Mouse (Mus musculus): Measurements from ENCODE around the gene Map1lc3b.

Gene Map1lc3b

GRCm38 (mm10) chr8:121609251-121609650 is 19.1 kb downstream of the Map1lc3b start:
- no peak for DNase-seq (ENCODE audit: low read depth)

DNA sequence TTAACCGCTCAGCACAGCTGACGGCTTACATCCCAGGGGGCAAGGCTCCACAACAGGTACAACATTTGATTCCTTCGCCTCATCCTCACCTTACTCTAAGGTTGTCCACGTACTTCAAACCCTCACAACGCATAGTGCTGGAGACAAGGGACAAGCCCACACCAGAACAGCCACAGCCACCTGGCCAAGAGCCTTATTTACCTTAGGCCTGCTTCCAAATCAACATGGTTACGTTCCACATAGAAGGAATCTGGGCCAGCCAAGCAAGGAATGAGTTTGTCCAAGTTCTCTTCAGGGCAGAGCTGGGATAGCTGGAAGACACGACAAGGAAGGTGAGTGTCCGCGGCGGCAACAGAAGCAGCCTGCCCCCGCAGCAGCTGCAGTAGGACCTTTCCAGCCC is 19.8 kb downstream of the Map1lc3b start:
- DNase-seq (ENCODE audit: low read depth), result no peak

- no peak for DNase-seq (ENCODE audit: low read depth)
Observed at GRCm38 (mm10) chr8:121613419-121613818, 23.3 kb downstream of the Map1lc3b start.

GRCm38 (mm10) chr8:121619401-121619995 is 29.3 kb downstream of the Map1lc3b start:
- no peak for DNase-seq (ENCODE audit: low read depth)

DNA sequence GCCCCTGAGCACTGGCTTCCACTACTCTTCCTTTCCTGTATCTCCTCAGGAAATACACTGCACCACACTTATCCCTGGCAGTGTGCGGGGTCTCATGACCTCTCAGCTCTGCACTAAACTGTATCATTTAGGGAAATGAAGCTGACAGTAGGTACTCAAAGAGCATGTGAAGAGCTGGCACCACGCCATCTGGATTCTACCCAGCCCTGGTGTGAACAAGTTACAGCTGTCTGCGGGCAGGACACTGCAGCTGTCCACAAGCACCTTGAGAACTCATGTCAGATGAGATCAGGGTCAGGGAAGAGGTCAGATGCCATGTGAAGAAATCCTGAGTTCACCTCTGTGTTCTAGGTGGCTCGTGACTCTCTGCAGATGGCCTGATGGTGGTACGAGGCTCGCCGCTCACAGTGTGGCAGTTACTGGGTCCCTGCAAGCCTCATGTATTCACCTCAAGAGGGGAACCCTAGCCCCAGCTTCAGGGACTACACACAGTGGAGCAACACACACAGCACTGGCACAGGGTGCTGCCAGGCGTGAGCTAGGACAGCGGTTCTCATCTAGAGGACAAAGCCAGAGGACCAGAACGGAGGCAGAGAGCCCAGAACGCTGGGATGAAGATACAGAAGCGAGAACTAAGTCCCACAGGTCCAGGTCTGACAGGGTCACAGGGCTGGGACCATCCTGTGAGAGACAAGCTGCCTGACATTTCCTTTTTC is 30.8 kb downstream of the Map1lc3b start:
- DNase-seq (ENCODE audit: low read depth), result no peak

- no peak for DNase-seq (ENCODE audit: low read depth)
Observed at GRCm38 (mm10) chr8:121621879-121622278, 31.7 kb downstream of the Map1lc3b start.

DNA sequence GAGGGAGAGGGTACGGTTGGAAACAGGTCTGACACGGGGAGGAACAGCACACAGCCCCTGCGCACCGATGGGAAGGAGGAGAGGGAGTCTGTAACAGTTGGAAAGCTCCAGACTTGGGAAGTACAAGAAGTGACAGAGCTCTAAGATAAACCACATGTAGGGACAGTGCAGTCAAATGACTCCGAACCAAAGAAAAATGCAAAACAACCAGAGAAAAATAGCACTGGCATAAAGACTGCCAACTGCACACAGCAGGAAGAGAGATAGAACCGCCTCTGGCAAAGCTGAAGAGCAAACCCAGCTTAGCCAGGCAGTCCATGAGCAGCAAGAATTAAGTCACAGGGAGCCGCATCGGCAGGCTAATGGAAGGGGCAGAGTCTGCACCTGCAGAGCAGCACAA is 32.9 kb downstream of the Map1lc3b start:
- DNase-seq (ENCODE audit: low read depth), result no peak

- DNase-seq (ENCODE audit: low read depth), result no peak
Observed at GRCm38 (mm10) chr8:121628681-121629080, 38.5 kb downstream of the Map1lc3b start.

DNA sequence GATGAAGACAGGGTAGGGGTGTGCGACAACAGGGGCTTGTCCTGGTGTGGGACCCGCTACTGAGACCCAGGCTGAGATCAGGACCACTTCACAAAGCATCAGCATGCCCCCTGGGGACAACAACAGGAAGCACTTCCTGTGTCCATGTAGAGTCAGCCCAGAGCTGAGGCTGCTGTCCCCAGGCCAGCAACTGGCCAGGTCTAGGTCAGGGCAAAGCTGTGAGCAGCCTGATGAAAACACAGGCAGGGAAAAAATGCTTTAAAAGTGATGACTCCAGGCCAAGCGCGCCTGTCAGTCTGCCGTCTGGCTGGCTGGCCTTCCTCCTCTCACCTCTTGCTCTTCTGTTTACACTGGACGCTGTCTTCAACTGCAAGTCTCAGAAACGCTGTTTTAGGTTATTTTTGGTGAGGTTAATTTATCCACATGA is 41.5 kb downstream of the Map1lc3b start:
- DNase-seq (ENCODE audit: low read depth), result no peak

DNA sequence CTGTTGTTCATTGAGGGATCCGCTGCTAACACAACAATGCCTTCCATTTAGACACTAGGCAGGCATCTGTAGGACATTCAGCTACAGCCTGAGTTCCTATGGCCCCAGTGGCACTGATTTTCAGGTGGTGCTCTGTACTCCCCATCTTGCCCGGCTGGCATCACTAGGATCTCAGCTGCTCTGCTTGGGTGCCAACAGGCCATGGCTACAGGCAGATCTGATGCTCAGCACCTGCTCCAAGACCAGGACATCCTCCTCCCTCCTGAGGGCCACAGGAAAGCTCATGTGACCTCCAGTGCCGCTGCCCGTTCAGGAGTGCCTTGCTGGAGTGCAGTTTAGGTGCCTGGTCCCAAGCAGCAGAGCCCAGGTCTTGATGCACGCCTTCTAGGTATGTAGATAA is 42.2 kb downstream of the Map1lc3b start:
- DNase-seq (ENCODE audit: low read depth), result no peak

DNA sequence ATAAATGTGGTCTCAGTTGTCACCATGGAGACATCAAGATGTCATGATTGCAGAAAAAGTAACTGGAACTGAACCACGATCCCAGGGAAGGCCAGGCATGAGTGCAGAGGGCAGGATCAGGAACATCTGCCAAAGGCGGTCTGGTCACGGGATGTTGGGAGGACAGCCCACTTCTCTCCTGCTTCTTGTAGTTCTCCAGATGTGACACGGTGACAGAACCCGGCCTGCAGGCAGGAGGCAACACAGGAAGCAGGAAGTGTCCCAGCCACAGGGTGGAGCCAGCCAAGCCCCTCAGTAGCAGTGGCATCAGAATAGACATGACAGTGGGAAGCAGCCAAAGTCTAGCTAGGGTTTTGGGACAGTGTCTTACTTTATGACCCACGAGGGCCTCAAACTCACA is 45.4 kb downstream of the Map1lc3b start:
- no peak for DNase-seq (ENCODE audit: low read depth)

- DNase-seq (ENCODE audit: low read depth), result no peak
Observed at GRCm38 (mm10) chr8:121636180-121636579, 46.0 kb downstream of the Map1lc3b start.

DNA sequence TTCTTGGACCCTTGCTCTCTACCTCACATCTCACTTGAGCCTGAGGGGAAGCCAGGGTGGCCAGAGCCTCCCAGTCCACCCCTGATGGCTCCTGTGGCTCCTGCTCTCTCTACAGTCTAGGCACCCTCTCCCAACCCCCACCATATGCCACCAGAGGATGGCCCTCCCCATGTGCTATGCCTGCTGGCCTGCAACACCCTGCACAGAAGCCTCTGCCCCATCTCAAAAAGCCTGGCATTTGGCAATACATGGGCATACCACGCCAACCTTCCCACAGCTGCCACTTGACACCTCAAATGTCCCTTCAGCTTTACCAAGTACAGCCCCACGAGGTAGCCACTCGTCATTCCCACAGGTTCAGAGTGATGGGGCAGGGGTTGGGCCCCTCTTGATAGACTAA is 52.6 kb downstream of the Map1lc3b start:
- DNase-seq (ENCODE audit: low read depth), result no peak

GRCm38 (mm10) chr8:121643384-121643783 is 53.2 kb downstream of the Map1lc3b start:
- no peak for DNase-seq (ENCODE audit: low read depth)

- DNase-seq (ENCODE audit: low read depth), result no peak
Observed at GRCm38 (mm10) chr8:121647511-121648215, 57.5 kb downstream of the Map1lc3b start.
